Mouse (Mus musculus) heart, postnatal 10 days (tissue): ENCODE measurements around the gene Zfp408. TPM values are rescaled to one million over a fixed set of nuclear protein-coding genes. Genes with fewer than 3 reads are reported as not detected.

Source experiments
- DNase-seq, 2 experiments: peaks; one replicate each; pipeline ENCODE4 v3.0.0; 2021
- intact Hi-C: fragments of 180-260 bp; cut with DNase I; formaldehyde crosslinking; loops from one replicate; pipeline ENCODE4 v1.15.1; 2025
- total RNA-seq, 2 experiments: library from RNA; stranded (reverse); gene quantifications; 2 replicates each; pipeline ENCODE4 v1.2.3; 2021

Gene Zfp408
- 10 to 100 TPM; 10.6 to 12.6 TPM for total RNA-seq

DNA sequence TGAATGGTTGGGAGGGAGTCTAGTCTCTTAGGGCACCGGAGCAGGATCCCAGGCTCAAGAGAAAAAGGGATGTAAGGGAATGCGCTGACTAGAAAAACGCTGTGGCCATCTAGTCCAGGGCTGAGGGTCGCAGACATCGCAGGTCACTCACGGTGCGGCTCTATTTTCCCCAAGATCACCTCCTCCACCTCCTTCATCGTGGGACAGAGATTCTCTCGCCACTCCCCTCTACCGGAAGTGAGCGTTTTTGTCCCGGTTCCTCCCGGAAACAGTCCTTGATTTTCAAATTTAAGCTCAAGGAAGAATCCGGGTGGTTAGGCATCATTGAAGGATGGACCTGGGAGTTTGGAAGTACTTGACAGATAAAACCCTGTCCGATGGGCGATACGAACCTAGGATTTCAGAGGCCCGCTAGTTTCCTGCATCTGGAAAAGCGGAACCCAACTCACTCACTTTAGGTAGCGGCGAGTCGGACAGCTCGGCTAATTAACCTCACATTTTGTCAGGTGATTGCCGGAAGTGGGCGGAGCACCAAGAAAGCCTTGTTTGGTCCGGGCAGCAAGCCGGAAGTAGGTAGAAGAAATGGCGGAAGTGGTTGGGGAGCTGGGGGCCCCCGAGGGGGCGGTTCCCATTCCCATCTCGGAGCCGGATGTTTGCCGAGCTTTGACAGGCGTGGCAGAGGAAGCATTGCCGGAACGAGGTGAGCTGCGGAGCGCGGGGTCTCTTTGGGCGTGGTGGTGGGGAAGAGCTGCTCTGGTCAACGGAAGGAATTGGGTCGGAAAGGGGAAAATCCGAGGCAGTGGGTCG is at the start of gene Zfp408, which contains the start of gene Arhgap1:
TSS of gene Zfp408 (minus strand) at position 239 of the 807 bp plus-strand sequence.
TSS of gene Arhgap1 (plus strand) at position 308 of the 807 bp plus-strand sequence.
- intact Hi-C loops = no loop called here
- DNase-seq = peak; percentile 98 to 99

- peak; percentile 16 to 18 for DNase-seq
- intact Hi-C loops = no loop called here
Observed at GRCm38 (mm10) chr2:91699225-91699624, 49.6 kb upstream of the Zfp408 start.

DNA sequence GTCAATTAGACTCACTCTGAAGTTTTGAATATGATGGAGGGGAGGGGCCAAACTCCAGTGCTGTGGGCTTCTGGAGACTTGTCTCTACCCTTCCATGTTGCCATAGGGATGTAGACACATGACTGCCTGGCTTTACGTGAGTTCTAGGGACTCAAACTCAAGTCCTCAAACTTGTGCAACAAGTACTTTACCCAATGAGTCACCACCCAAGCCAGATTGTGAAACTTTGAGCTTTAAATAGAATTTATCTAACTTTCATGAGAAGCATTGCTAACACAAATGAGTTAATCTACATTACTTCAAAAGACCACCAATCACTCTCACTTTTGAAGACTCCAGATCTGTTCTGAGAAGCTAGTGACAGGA is 46.6 kb upstream of the Zfp408 start:
- DNase-seq = peak in 1 of 2 experiments; percentile 16
- intact Hi-C loops = no loop called here

GRCm38 (mm10) chr2:91695436-91696224 is 46.0 kb upstream of the Zfp408 start:
- intact Hi-C loops = no loop called here
- DNase-seq = peak; percentile 42 to 44

GRCm38 (mm10) chr2:91689452-91689851 is 39.9 kb upstream of the Zfp408 start:
- intact Hi-C loops = no loop called here
- DNase-seq = peak; percentile 86 to 89

GRCm38 (mm10) chr2:91683919-91684318 is 34.3 kb upstream of the Zfp408 start:
- intact Hi-C loops = no loop called here
- no peak for DNase-seq

GRCm38 (mm10) chr2:91682850-91683249 is 33.3 kb upstream of the Zfp408 start:
- intact Hi-C loops = no loop called here
- peak; percentile 57 to 82 for DNase-seq

DNA sequence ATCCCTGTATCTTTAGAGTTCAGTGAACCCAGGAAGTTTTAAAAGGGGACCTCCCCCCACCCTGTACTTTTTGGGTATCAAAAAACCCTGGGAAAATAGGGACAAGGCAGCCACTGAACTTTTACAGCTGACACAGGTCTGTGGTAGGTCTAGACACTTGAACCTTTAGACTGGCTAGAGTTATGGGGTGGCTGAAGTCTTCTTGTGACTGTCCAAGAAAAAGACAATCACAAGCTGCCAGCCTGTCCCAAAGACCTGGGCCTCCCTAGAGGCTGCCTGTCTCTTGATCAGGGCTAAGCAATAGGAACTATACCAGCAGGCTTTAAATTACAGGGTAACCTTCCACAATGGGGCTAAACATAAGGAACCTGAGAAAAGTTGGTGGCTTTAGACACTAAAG is 27.4 kb upstream of the Zfp408 start:
- intact Hi-C loops = no loop called here
- DNase-seq = no peak

- intact Hi-C loops = no loop called here
- DNase-seq = no peak
Observed at GRCm38 (mm10) chr2:91676420-91676819, 26.8 kb upstream of the Zfp408 start.

DNA sequence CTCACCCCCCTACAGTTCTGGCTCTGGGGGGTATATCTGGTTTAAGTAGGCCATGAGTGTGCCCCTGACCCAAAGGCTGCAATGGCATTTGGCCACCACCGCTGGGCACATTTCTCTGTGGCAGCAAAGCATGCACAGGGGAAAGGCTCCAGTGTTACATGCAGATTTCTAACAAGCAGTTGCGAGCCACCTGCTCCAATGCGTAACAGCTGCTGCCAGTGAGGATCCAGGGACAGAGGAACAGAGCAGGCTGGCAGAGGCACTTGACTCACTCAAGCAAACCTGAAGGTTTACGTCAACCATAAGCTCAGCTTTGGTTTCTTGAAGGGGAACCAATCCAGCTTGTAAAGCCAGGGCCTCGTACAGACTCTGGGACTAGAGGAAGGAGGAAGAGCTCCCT is 25.3 kb upstream of the Zfp408 start:
- DNase-seq = no peak
- intact Hi-C loops = no loop called here

DNA sequence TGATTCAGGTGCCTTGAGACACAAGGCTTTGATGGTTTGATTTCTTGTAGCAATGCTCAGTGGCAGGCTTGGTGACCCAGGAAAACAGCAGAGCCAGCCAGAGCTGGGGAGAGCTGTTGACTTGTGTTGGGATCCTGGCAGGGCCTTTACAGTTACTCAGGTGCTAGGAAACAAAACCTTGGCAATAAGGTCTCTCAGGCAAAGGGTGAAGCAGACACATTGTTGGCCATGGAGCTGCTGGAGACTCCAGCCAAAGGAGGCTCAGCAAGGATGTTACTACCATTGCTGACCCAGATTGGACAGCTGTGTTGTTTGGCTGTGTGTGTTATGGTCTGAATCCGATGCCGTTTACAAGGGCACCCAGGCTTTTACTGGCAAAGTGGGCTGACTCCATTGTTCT is 24.0 kb upstream of the Zfp408 start:
- intact Hi-C loops = no loop called here

GRCm38 (mm10) chr2:91670038-91670437 is 20.4 kb upstream of the Zfp408 start:
- intact Hi-C loops = no loop called here
- DNase-seq = no peak

More for the DNA sequence above, 24.0 kb upstream of the Zfp408 start:
- no peak for DNase-seq

DNA sequence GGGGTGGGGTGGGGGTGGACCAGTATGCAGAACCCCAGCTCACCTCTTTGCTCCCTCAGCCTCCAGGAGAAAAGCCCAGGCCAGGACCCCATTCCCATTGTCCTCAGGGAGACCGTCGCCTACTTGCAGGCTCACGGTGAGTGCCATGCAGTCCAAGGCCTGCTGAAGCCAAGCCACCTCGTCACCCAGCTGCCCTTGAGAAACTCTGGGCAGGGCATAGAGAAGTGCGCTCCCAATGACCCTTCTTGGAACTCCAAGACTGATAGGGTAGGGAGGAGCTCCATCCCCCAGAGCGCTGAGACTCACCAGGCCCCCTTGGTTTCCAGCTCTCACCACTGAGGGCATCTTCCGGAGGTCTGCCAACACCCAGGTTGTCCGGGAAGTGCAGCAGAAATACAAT is 19.7 kb upstream of the Zfp408 start:
- intact Hi-C loops = no loop called here
- DNase-seq = no peak

DNA sequence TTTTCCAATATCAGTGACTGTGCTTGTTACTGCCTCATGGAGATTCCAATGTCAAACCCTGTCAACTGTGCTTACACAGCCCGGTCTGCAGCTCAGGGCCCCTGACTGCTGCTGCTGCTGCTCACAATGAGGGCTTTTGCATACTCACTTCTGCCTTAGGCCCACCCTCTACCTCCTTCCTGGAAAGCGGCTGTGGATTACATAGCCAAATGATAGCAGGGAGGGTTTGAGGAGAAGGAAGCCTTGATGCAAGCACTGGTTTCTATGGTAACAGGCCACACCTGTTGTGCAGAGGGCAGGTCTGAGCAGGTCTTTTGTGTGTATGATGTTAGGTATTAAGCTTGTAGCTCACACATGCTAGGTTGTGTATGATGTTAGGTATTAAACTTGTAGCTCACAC is 18.2 kb upstream of the Zfp408 start:
- no peak for DNase-seq
- intact Hi-C loops = no loop called here

DNA sequence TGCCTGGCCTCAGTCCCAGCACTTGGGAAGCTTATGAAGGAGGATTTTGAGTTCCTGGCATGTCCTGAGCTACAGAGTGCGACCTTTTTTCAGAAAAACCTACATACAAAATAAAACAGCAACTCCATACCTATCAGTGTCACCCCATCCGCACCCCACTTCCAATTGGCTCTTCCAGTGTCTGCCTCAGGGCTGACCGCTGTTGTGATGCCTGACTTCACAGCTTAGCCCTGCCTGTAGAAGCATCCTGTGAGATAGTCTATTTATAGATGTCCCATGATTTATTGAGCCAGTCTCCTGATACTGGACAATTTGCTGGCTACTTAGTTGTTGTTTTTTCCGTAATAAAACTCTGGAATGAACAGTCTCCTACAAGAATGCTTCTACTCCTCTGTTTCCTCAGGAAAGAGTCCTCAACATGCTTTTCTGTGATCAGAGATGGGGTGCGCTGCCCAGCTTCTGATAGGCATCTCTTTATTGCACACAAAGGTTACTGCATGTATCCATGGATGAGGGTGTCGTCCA is 16.9 kb upstream of the Zfp408 start:
- DNase-seq = no peak
- intact Hi-C loops = no loop called here

GRCm38 (mm10) chr2:91664780-91665179 is 15.2 kb upstream of the Zfp408 start:
- intact Hi-C loops = no loop called here
- DNase-seq = no peak

- intact Hi-C loops = no loop called here
Observed at GRCm38 (mm10) chr2:91660981-91661380, 11.4 kb upstream of the Zfp408 start.

GRCm38 (mm10) chr2:91659657-91660056 is 10.1 kb upstream of the Zfp408 start:
- intact Hi-C loops = no loop called here
- DNase-seq = no peak

More at GRCm38 (mm10) chr2:91660981-91661380, 11.4 kb upstream of the Zfp408 start:
- DNase-seq = no peak

GRCm38 (mm10) chr2:91656774-91657173 is 7.2 kb upstream of the Zfp408 start:
- no peak for DNase-seq
- intact Hi-C loops = no loop called here

GRCm38 (mm10) chr2:91655827-91656226 is 6.2 kb upstream of the Zfp408 start:
- peak in 1 of 2 experiments; percentile 28 for DNase-seq
- intact Hi-C loops = no loop called here

DNA sequence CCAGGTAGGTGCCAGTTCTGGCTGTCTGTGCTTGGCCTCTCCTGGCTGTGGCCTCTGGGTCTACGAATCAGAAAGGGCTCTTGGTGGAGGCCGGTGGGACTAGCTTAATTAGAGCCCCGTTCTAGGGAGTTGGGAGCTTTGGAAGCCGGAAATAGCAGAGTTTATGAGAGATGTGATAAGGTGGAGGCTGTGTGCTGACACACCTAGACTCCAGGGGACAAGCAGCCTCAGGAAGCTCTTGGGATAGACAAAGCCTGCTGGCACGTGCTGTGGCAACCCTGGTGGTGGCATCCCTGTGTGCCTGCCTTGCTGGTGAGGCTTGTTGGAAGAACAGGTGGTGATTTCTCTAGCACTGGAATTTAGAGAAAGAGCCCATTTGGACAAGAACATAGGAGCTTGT is 5.8 kb upstream of the Zfp408 start:
- no peak for DNase-seq
- intact Hi-C loops = no loop called here

DNA sequence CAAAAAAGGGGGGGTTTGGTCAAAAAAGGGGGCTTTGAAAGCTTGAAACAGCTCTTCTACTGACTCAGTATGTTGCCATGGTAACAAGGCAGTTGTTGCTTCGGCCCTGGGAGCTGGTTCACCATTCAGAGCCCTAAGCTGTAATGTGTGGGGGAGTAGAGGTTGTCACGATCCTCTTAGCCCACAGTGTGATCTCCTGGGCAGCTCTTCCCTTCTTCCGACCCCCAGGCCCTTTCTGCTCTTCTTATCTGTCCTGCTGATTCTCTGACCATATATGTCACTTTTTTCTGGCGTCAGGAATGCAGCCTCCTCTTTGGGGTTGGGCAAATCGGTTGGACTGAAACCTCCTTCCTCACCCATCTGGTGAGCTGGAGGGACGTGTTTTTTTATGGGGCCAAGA is 3.3 kb upstream of the Zfp408 start:
- DNase-seq = no peak

More for the DNA sequence above, 3.3 kb upstream of the Zfp408 start:
- intact Hi-C loops = no loop called here
